Mouse (Mus musculus) heart, embryonic 14.5 days (tissue): ENCODE data around the gene H2al1j. TPM values are rescaled to one million over a fixed set of nuclear protein-coding genes. Genes with fewer than 3 reads are reported as not detected.

Experiments used
- ATAC-seq: fragments of 200-750 bp; cut with Nextera tagmentation; 2 replicates; pipeline ENCODE4 v1.8.0; 2017; ENCODE audit warnings: low read depth, moderate TSS enrichment; ENCODE audit not compliant: insufficient number of reproducible peaks, insufficient read depth, low FRiP score
- H3K27ac ChIP-seq, 2 experiments: fragments of 200-500 bp in 1 of 2; fragments of 300-500 bp in 1 of 2; sonication (generic) in 1 of 2; replicated peaks in 1 of 2; 2 replicates each; pipeline ENCODE4 v1.5.1; 2012 to 2014; ENCODE audit warnings: low read depth in 2 of 2, low read length in 2 of 2, control low read depth in 1 of 2, mild to moderate bottlenecking in 1 of 2, mixed read lengths in 1 of 2; ENCODE audit not compliant: control insufficient read depth in 1 of 2, insufficient read depth in 1 of 2
- H3K27me3 ChIP-seq: fragments of 300-500 bp; sonication (generic); 2 replicates; pipeline ENCODE4 v1.6.1; 2014; ENCODE audit warnings: mild to moderate bottlenecking, low read length, control low read depth; ENCODE audit not compliant: control insufficient read depth, insufficient read depth
- H3K36me3 ChIP-seq: fragments of 300-500 bp; sonication (generic); 2 replicates; pipeline ENCODE4 v1.6.1; 2014; ENCODE audit warnings: mild to moderate bottlenecking, control low read depth, low read length, mixed read lengths; ENCODE audit not compliant: control insufficient read depth, insufficient read depth
- H3K4me1 ChIP-seq, 2 experiments: fragments of 200-500 bp in 1 of 2; fragments of 300-500 bp in 1 of 2; sonication (generic) in 1 of 2; 2 replicates each; pipeline ENCODE4 v1.6.1; 2012 to 2014; ENCODE audit warnings: low read length in 2 of 2, control low read depth in 1 of 2, mixed read lengths in 1 of 2; ENCODE audit not compliant: control insufficient read depth in 2 of 2, insufficient read depth in 2 of 2
- H3K4me2 ChIP-seq: fragments of 300-500 bp; sonication (generic); 2 replicates; pipeline ENCODE4 v1.6.1; 2014; ENCODE audit warnings: mild to moderate bottlenecking, low read length
- H3K4me3 ChIP-seq, 2 experiments: fragments of 200-500 bp in 1 of 2; fragments of 300-500 bp in 1 of 2; sonication (generic) in 1 of 2; 2 replicates each; pipeline ENCODE4 v1.5.1; 2012 to 2014; ENCODE audit warnings: low read length in 2 of 2, mild to moderate bottlenecking in 2 of 2, control low read depth in 1 of 2, low read depth in 1 of 2, moderate library complexity in 1 of 2; ENCODE audit not compliant: control insufficient read depth in 1 of 2, insufficient read depth in 1 of 2
- H3K9ac ChIP-seq: fragments of 300-500 bp; sonication (generic); 2 replicates; pipeline ENCODE4 v1.6.1; 2014; ENCODE audit warnings: mild to moderate bottlenecking, low read length
- H3K9me3 ChIP-seq: fragments of 300-500 bp; sonication (generic); 2 replicates; pipeline ENCODE4 v1.6.1; 2016; ENCODE audit warnings: low read length, control low read depth; ENCODE audit not compliant: control insufficient read depth
- WGBS: fragments of 180-500 bp; shearing (Covaris S2); extraction: QIAGEN DNeasy Blood & Tissue Kit; methylation state at CpG from one replicate; pipeline ENCODE4 v1.1.7; 2014; 5-methylcytosine and 5-hydroxymethylcytosine counted together
- polyA plus RNA-seq: library from polyadenylated mRNA; unstranded; fragments of >200 nt; fragmentation: Nextera tagmentation; extraction: Ambion mirVana; gene quantifications from 2 replicates; pipeline ENCODE4 v1.2.1, GENCODE M21; 2014

The H2al1j gene
- polyA plus RNA-seq, 1 experiment from 2014 or later, result not detected

GRCm38 (mm10) chrX:11361261-11361660 lies 33.6 kb downstream of the H2al1j start:
- Histone ChIP-seq H3K4me2 (no peak overlapping the region), H3K9ac (no peak overlapping the region), H3K27ac (no peak overlapping the region), H3K27me3 (peaks cover 5% of the 10 kb centered on the region; the same call in 1 of the 2 replicates), H3K4me1 (no peaks in the 10 kb centered on the region), H3K4me3 (no peak overlapping the region), H3K9me3 (no peaks in the 10 kb centered on the region), H3K36me3 (no peaks in the 10 kb centered on the region)
- no peak for ATAC-seq
- 83% methylated on average over 2 of the region's 2 CpGs for WGBS

DNA sequence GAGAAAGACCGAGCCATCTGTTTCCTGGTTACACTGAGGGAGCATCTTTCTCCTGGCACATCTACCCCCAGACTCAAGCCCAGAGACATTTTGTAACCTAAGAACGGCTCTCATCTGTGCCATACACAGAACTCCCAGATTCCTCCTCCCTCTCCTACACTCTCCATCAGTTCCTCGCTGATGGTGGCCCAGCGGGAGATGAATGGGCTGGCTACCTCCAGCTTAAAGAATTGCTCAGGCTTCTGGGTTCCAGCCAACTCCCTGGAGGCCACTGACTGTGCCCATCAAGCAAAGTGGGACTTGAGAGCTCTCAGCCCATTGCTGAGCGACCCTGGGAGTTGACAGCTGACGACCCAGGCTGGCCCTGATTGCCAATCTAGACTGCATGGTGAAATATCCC lies 36.3 kb downstream of the H2al1j start:
- WGBS, result 59% methylated on average over 6 of the region's 6 CpGs

DNA sequence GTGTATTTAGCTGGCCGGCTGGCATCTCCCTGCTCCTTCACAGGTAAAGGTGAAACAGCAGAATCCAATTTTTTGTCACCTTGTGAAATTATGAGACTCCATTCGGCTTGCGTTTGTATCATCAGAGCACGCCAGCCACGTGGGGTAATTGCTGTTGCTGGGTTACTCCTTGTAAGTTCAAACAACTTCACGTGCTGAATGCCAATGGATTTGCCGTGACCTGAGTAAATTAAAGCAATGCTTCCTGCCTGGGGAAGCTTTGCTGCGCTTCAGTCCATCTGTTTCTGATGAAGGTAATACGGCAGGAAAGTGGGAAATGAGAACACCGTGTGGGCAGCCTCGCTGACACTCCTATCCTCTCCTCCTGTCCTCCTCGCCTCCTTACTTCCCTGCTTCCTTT lies 37.5 kb downstream of the H2al1j start:
- Histone ChIP-seq H3K4me3 (no peak overlapping the region), H3K4me1 (no peaks in the 10 kb centered on the region), H3K4me2 (no peak overlapping the region), H3K9me3 (no peaks in the 10 kb centered on the region), H3K36me3 (no peaks in the 10 kb centered on the region), H3K27me3 (peaks cover 5% of the 10 kb centered on the region; the same call in 1 of the 2 replicates), H3K9ac (no peak overlapping the region), H3K27ac (no peak overlapping the region)
- no peak for ATAC-seq
- 70% methylated on average over 11 of the region's 12 CpGs for WGBS

More for the DNA sequence above, 36.3 kb downstream of the H2al1j start:
- Histone ChIP-seq H3K4me2 (no peak overlapping the region), H3K27me3 (peaks cover 5% of the 10 kb centered on the region; the same call in 1 of the 2 replicates), H3K9me3 (no peaks in the 10 kb centered on the region), H3K4me1 (no peaks in the 10 kb centered on the region), H3K36me3 (no peaks in the 10 kb centered on the region), H3K9ac (no peak overlapping the region), H3K27ac (no peak overlapping the region), H3K4me3 (no peak overlapping the region)
- no peak for ATAC-seq

Other genes with a start within 250 kb of the H2al1j start
- not detected in 2 replicates for gene H2al1a, start 28.6 kb upstream of the H2al1j start, polyA plus RNA-seq
- not detected in 2 replicates for gene H2al1b, start 25.4 kb upstream of the H2al1j start, polyA plus RNA-seq
- gene H2al1c, start 22.2 kb upstream of the H2al1j start, polyA plus RNA-seq, result not detected in 2 replicates
- gene H2al1d, start 19.0 kb upstream of the H2al1j start, polyA plus RNA-seq, result not detected in 2 replicates
- not detected in 2 replicates for gene H2al1e, start 15.9 kb upstream of the H2al1j start, polyA plus RNA-seq
- gene H2al1f, start 12.7 kb upstream of the H2al1j start, polyA plus RNA-seq, result not detected in 2 replicates
- not detected in 2 replicates for gene H2al1g, start 9.6 kb upstream of the H2al1j start, polyA plus RNA-seq
- gene H2al1h, start 6.3 kb upstream of the H2al1j start, polyA plus RNA-seq, result not detected in 2 replicates
- gene H2al1i, start 3.2 kb upstream of the H2al1j start, polyA plus RNA-seq, result not detected in 2 replicates